Comparison of ENCODE assay signal across 8 mouse cellular contexts in the genomic region with DNA sequence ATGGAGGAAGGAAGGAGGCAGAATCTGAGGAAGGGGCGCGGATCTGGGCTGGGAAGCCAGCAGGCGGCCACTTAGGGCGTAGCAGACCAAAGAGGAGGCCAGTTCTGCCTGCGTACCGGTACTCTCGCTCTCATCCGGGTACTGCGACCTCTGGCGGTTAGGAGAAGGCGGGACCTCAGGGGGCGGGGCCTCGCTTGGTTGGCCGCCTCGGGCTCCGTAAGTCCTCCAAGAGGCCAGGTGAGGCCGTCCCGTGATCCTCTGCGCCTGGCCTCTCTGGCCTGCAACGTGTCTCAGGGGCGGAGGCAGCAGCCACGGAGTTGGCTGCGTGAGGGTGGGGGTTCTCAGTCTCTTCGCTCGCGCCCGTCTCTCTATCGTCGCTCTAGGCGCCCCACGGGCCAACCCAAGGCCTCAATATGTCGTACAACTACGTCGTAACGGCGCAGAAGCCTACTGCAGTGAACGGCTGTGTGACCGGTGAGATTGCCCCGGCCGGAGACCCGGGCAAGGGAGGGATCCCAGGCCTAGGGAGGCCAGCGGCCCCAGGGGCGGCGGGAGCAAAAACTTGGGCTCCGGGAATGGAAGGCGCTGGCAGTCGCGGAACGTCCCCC. TPM values are rescaled to one million over a fixed set of nuclear protein-coding genes. Genes with fewer than 3 reads are reported as not detected.
DNase-seq lines count a peak whose midpoint lies in the region; ATAC-seq lines count a peak whose summit lies in the region.

A gene (plus strand): TSS at position 35 of the 608 bp plus-strand sequence.
A gene (minus strand): TSS at position 362 of the 608 bp plus-strand sequence.

- H3K4me3 ChIP-seq in megakaryocyte, embryonic 14.5 days (replicated peaks): peak within 1 kb of the TSS; percentile 97

- peak; percentile 99 for DNase-seq in ZHBTc4 (ENCODE audit: low read depth, low spot score)
- peak; percentile 98 to 99 for DNase-seq in gastrocnemius, adult 8-10 months (ENCODE audit: low spot score in 2 of 2)
- DNase-seq in hindlimb bud, embryonic 11.5 days (ENCODE audit: extremely low spot score, low read depth, low spot score): peak; percentile 93
- peak; percentile 97 to 98 for DNase-seq in left cerebral cortex, adult 8-10 months (ENCODE audit: low spot score in 2 of 2)
- DNase-seq in right cerebral cortex, postnatal 10 days (ENCODE audit: low spot score in 2 of 2): peak; percentile 99
- DNase-seq in urinary bladder, postnatal 25 days (ENCODE audit: low spot score): peak; percentile 98

- peak; percentile 92 for ATAC-seq in common myeloid progenitor, adult 5-6 weeks (replicated peaks; ENCODE audit: low read depth, poor library complexity, severe bottlenecking)

- H3K4me1 ChIP-seq in megakaryocyte, embryonic 14.5 days: peaks cover 75% of the 10 kb centered on the region

- H3K36me3 ChIP-seq in megakaryocyte, embryonic 14.5 days (replicated peaks; ENCODE audit: low read length): peaks cover 50% of the 10 kb centered on the region

- H3K9me3 ChIP-seq in megakaryocyte, embryonic 14.5 days: no peaks in the 10 kb centered on the region

- no peaks in the 10 kb centered on the region for H3K27me3 ChIP-seq in megakaryocyte, embryonic 14.5 days (replicated peaks)

RNA-seq across cellular contexts. Expression of the first gene that starts in this region (rescaled TPM):
- 424 and 475 TPM in 2 replicates for total RNA-seq in common myeloid progenitor, adult 5-6 weeks (2017)
- 100 to 1,000 TPM; 116 to 144 (median 125) TPM for total RNA-seq in gastrocnemius, adult 8-10 months (2022)
- 100 to 1,000 TPM; 181 to 219 (median 206) TPM for total RNA-seq in left cerebral cortex, adult 8-10 months (2022)
- 9.8 and 16.8 TPM in 2 replicates for polyA plus RNA-seq in megakaryocyte, embryonic 14.5 days (2012; ENCODE audit: insufficient read depth, low replicate concordance)

RNA-seq across cellular contexts. Expression of the second gene that starts in this region (rescaled TPM):
- 3.5 and 7.3 TPM in 2 replicates for total RNA-seq in common myeloid progenitor, adult 5-6 weeks (2017)
- 1 to 10 TPM; 3.5 to 4.5 (median 3.6) TPM for total RNA-seq in gastrocnemius, adult 8-10 months (2022)
- 10 to 100 TPM; 17.4 to 19.9 (median 19.3) TPM for total RNA-seq in left cerebral cortex, adult 8-10 months (2022)
- polyA plus RNA-seq in megakaryocyte, embryonic 14.5 days (2012; ENCODE audit: insufficient read depth, low replicate concordance): 3.5 and 7.3 TPM in 2 replicates

Comparison
In these comparisons a context has a peak if more than half of its experiments do, and no peak if none do; other contexts are left out.
1. Peak in every context shown above with its lines: DNase-seq, ATAC-seq and H3K4me3 ChIP-seq.